Mouse (Mus musculus) neural tube, embryonic 14.5 days (tissue): ENCODE data around the gene Gpr89. TPM values are rescaled to one million over a fixed set of nuclear protein-coding genes. Genes with fewer than 3 reads are reported as not detected.

ENCODE experiments used
- ATAC-seq: fragments of 200-750 bp; cut with Nextera tagmentation; 2 replicates; pipeline ENCODE4 v1.8.0; 2017; ENCODE audit warnings: low read depth, mild to moderate bottlenecking, moderate TSS enrichment, moderate library complexity
- H3K27ac ChIP-seq: fragments of 300-500 bp; sonication (generic); 2 replicates; pipeline ENCODE4 v1.5.1; 2014; ENCODE audit warnings: low read depth, mild to moderate bottlenecking, control low read depth, low read length, moderate library complexity, mixed read lengths
- H3K27me3 ChIP-seq: fragments of 300-500 bp; sonication (generic); 2 replicates; pipeline ENCODE4 v1.6.1; 2014; ENCODE audit warnings: low read length; ENCODE audit not compliant: control insufficient read depth, insufficient read depth
- H3K36me3 ChIP-seq: fragments of 300-500 bp; sonication (generic); 2 replicates; pipeline ENCODE4 v1.6.1; 2014; ENCODE audit warnings: low read length, mixed read lengths; ENCODE audit not compliant: control insufficient read depth, insufficient read depth
- H3K4me1 ChIP-seq: fragments of 300-500 bp; sonication (generic); 2 replicates; pipeline ENCODE4 v1.6.1; 2014; ENCODE audit warnings: low read length; ENCODE audit not compliant: control insufficient read depth, insufficient read depth
- H3K4me2 ChIP-seq: fragments of 300-500 bp; sonication (generic); 2 replicates; pipeline ENCODE4 v1.6.1; 2014; ENCODE audit warnings: mild to moderate bottlenecking, low read depth, low read length, control low read depth
- H3K4me3 ChIP-seq: fragments of 300-500 bp; sonication (generic); 2 replicates; pipeline ENCODE4 v1.5.1; 2014; ENCODE audit warnings: low read depth, low read length, control low read depth, mixed read lengths
- H3K9ac ChIP-seq: fragments of 300-500 bp; sonication (generic); replicated peaks from 2 replicates; pipeline ENCODE4 v1.6.1; 2014; ENCODE audit warnings: low read depth, mild to moderate bottlenecking, control low read depth, low read length, mixed read lengths
- H3K9me3 ChIP-seq: fragments of 300-500 bp; sonication (generic); 2 replicates; pipeline ENCODE4 v1.6.1; 2016; ENCODE audit warnings: low read length; ENCODE audit not compliant: control insufficient read depth
- WGBS: fragments of 180-500 bp; shearing (Covaris S2); extraction: QIAGEN DNeasy Blood & Tissue Kit; methylation state at CpG from one replicate; pipeline ENCODE4 v1.1.7; 2014; 5-methylcytosine and 5-hydroxymethylcytosine counted together
- polyA plus RNA-seq: library from polyadenylated mRNA; unstranded; fragments of >200 nt; fragmentation: Nextera tagmentation; extraction: Ambion mirVana; gene quantifications from 2 replicates; pipeline ENCODE4 v1.2.1, GENCODE M21; 2014

Gpr89 gene
- polyA plus RNA-seq, 1 experiment from 2014 or later: 41.8 TPM

DNA sequence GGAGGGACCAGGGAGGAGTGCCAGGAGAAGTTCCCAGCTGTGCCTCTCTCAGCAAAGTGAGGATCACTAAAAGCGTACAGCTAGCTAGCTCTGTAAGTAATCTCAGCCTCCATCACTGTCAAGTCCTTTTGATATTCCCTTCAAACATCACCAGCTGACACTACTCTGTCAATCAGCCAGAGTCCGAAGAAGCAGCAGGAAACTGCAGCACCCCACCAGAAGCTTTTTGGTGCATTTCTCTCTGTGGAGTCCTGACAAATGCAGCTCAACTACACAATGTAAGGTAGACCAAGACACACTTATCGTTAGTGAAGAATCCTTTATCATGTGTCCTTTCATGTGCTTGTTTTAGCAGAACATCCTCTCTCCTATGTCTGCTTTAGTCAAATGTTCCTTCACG lies 83.6 kb downstream of the Gpr89 start:
- H3K4me2 ChIP-seq: no peak overlapping the region
- H3K27me3 ChIP-seq: no peaks in the 10 kb centered on the region
- H3K9me3 ChIP-seq: no peaks in the 10 kb centered on the region
- no peaks in the 10 kb centered on the region for H3K36me3 ChIP-seq
- no peak overlapping the region for H3K9ac ChIP-seq
- ATAC-seq: no peak
- no peak overlapping the region for H3K27ac ChIP-seq
- H3K4me1 ChIP-seq: no peaks in the 10 kb centered on the region
- 90% methylated on average over 4 of the region's 4 CpGs for WGBS
- no peak overlapping the region for H3K4me3 ChIP-seq

DNA sequence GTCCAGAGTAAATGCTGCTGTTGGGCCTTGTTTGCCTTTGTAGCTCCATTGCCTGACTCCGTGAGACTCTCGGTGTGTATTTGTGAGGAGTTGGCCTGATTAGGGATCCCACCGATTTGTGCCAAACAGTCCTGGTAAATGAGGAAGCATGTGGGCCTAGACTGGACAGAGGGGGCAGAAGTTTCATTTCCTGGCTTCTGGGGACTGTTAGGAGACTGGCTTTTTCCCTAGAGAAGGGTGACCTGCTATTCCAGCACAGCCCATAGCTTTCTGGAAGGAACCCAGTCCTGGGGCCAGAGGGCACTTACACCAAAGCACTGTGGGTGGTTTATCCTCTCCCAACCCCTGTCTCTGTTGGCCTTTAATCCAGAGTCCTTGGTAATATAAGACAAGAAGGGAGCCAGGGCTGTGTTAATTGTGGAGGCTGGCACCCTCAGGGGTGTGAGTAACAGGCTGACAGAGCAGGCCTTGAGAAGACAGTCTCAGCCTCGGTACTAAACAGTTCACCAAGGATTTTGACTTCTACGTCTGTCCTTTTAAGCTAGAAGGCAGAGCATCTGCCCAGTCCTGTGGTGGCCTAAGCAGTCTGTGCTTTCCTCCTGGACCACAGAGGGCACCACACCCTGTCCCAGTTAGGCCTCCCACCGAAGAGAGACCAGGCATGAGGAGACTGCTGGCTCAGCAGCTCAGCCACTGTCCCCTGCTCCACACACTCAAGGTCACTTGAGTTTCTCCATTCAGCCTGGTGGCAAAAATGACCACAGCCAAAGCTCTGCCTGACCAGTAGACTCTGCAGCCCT lies 84.8 kb downstream of the Gpr89 start:
- Histone ChIP-seq H3K9ac (no peak overlapping the region), H3K36me3 (no peaks in the 10 kb centered on the region), H3K4me2 (no peak overlapping the region), H3K9me3 (no peaks in the 10 kb centered on the region), H3K4me3 (no peak overlapping the region), H3K27me3 (no peaks in the 10 kb centered on the region), H3K4me1 (no peaks in the 10 kb centered on the region), H3K27ac (no peak overlapping the region)
- 86% methylated on average over 6 of the region's 6 CpGs for WGBS
- ATAC-seq: no peak

Other genes with a start within 250 kb of the Gpr89 start
- gene Ankrd35, start 235.2 kb downstream of the Gpr89 start, polyA plus RNA-seq: 0.83 and 1.0 TPM in 2 replicates
- 20.9 and 24.7 TPM in 2 replicates for gene Pias3, start 209.0 kb downstream of the Gpr89 start, polyA plus RNA-seq
- gene Nudt17, start 196.8 kb downstream of the Gpr89 start, polyA plus RNA-seq: 19.1 and 21.7 TPM in 2 replicates
- gene Polr3c, start 177.7 kb downstream of the Gpr89 start, polyA plus RNA-seq: 32.4 and 35.3 TPM in 2 replicates
- gene Rnf115, start 177.7 kb downstream of the Gpr89 start, polyA plus RNA-seq: 81.9 and 86.5 TPM in 2 replicates
- not detected in 2 replicates for gene Pdzk1, start 76.1 kb downstream of the Gpr89 start, polyA plus RNA-seq
- 0.41 and 0.48 TPM in 2 replicates for gene Cd160, start 76.0 kb downstream of the Gpr89 start, polyA plus RNA-seq
- gene Gja5, start 653 bp downstream of the Gpr89 start, polyA plus RNA-seq: 1.1 and 1.2 TPM in 2 replicates
- gene Gja8, start 20.7 kb upstream of the Gpr89 start, polyA plus RNA-seq: 0.03 and 0.05 TPM in 2 replicates